Mouse (Mus musculus) MEL (cell line): ENCODE data around the gene Thsd4. TPM values are rescaled to one million over a fixed set of nuclear protein-coding genes. Genes with fewer than 3 reads are reported as not detected.

ENCODE experiments used
- DNase-seq: peaks from one replicate; pipeline ENCODE4 v3.0.0; 2011; ENCODE audit warnings: low read depth, low spot score
- H3K27ac ChIP-seq: 2 replicates; pipeline ENCODE4 v1.5.1; 2012; ENCODE audit warnings: low read depth, mild to moderate bottlenecking, control low read depth, low read length, moderate library complexity; ENCODE audit not compliant: control insufficient read depth
- H3K27me3 ChIP-seq, 2 experiments: fragments of 150-350 bp in 1 of 2; sonication (generic) in 1 of 2; 2 replicates each; pipeline ENCODE4 v1.6.1; 2012; ENCODE audit warnings: low read length in 2 of 2, mild to moderate bottlenecking in 2 of 2, improper control_type of control experiment in 1 of 2, moderate library complexity in 1 of 2; ENCODE audit not compliant: insufficient read depth in 2 of 2, control insufficient read depth in 1 of 2
- H3K36me3 ChIP-seq, 2 experiments: 2 replicates each; pipeline ENCODE4 v1.6.1; 2012 to 2014; ENCODE audit warnings: low read length in 2 of 2, improper control_type of control experiment in 1 of 2, inconsistent platforms in 1 of 2, mild to moderate bottlenecking in 1 of 2; ENCODE audit not compliant: insufficient read depth in 2 of 2, control insufficient read depth in 1 of 2
- H3K4me1 ChIP-seq, 2 experiments: fragments of 150-350 bp in 1 of 2; sonication (generic) in 1 of 2; 2 replicates each; pipeline ENCODE4 v1.6.1; 2012; ENCODE audit warnings: low read length in 2 of 2, improper control_type of control experiment in 1 of 2, mild to moderate bottlenecking in 1 of 2; ENCODE audit not compliant: insufficient read depth in 2 of 2, control insufficient read depth in 1 of 2
- H3K4me3 ChIP-seq, 2 experiments: fragments of 150-350 bp in 1 of 2; sonication (generic) in 1 of 2; 2 replicates each; pipeline ENCODE4 v1.5.1; 2012; ENCODE audit warnings: low read depth in 2 of 2, low read length in 2 of 2, mild to moderate bottlenecking in 2 of 2, moderate library complexity in 2 of 2, control low read depth in 1 of 2, improper control_type of control experiment in 1 of 2; ENCODE audit not compliant: control insufficient read depth in 1 of 2, insufficient read depth in 1 of 2
- H3K79me2 ChIP-seq: 2 replicates; pipeline ENCODE4 v1.6.1; 2012; ENCODE audit warnings: mild to moderate bottlenecking, low read length, moderate library complexity; ENCODE audit not compliant: control insufficient read depth, poor library complexity, insufficient read depth
- H3K9ac ChIP-seq: 2 replicates; pipeline ENCODE4 v1.6.1; 2012; ENCODE audit warnings: low read depth, mild to moderate bottlenecking, control low read depth, low read length, moderate library complexity; ENCODE audit not compliant: control insufficient read depth, poor library complexity, severe bottlenecking
- H3K9me3 ChIP-seq: fragments of 150-350 bp; sonication (generic); replicated peaks from 2 replicates; pipeline ENCODE4 v1.6.1; 2012; ENCODE audit warnings: mild to moderate bottlenecking, low read length, improper control_type of control experiment, moderate library complexity; ENCODE audit not compliant: insufficient read depth
- BHLHE40 ChIP-seq: IDR thresholded peaks from 2 replicates; pipeline ENCODE4 v1.6.1; 2012; ENCODE audit warnings: low read depth, mild to moderate bottlenecking, inconsistent platforms, low read length, improper control_type of control experiment, borderline replicate concordance
- CHD1 ChIP-seq: IDR thresholded peaks from 2 replicates; pipeline ENCODE4 v1.6.1; 2012; ENCODE audit warnings: low read depth, mild to moderate bottlenecking, inconsistent platforms, low read length, improper control_type of control experiment
- E2F4 ChIP-seq: IDR thresholded peaks from 2 replicates; pipeline ENCODE4 v1.6.1; 2011; ENCODE audit warnings: low read depth, low read length, improper control_type of control experiment, borderline replicate concordance
- EP300 ChIP-seq, 2 experiments: IDR thresholded peaks; 2 replicates each; pipeline ENCODE4 v1.6.1; 2011; ENCODE audit warnings: improper control_type of control experiment in 2 of 2, low read length in 2 of 2, low read depth in 1 of 2, mild to moderate bottlenecking in 1 of 2
- ETS1 ChIP-seq: IDR thresholded peaks from 2 replicates; pipeline ENCODE4 v1.6.1; 2012; ENCODE audit warnings: low read depth, mild to moderate bottlenecking, inconsistent platforms, low read length, improper control_type of control experiment, moderate library complexity
- GABPA ChIP-seq: IDR thresholded peaks from 2 replicates; pipeline ENCODE4 v1.6.1; 2012; ENCODE audit warnings: low read depth, mild to moderate bottlenecking, inconsistent platforms, low read length, improper control_type of control experiment, moderate library complexity
- GATA1 ChIP-seq: IDR thresholded peaks from 2 replicates; pipeline ENCODE4 v1.6.1; 2011; ENCODE audit warnings: low read depth, low read length, improper control_type of control experiment
- HCFC1 ChIP-seq: IDR thresholded peaks from 2 replicates; pipeline ENCODE4 v1.6.1; 2012; ENCODE audit warnings: low read depth, mild to moderate bottlenecking, inconsistent platforms, low read length, improper control_type of control experiment, moderate library complexity
- JUND ChIP-seq: IDR thresholded peaks from 2 replicates; pipeline ENCODE4 v1.6.1; 2011; ENCODE audit warnings: low read depth, mild to moderate bottlenecking, improper control_type of control experiment, low read length
- KAT2A ChIP-seq: conservative IDR thresholded peaks from 2 replicates; pipeline ENCODE4 v1.6.1; 2012; ENCODE audit warnings: low read depth, low read length, improper control_type of control experiment, inconsistent platforms
- MAFK ChIP-seq: IDR thresholded peaks from 2 replicates; pipeline ENCODE4 v1.6.1; 2011; ENCODE audit warnings: low read depth, mild to moderate bottlenecking, low read length, improper control_type of control experiment, borderline replicate concordance
- MAX ChIP-seq: IDR thresholded peaks from 2 replicates; pipeline ENCODE4 v1.6.1; 2011; ENCODE audit warnings: low read length, improper control_type of control experiment
- MAZ ChIP-seq: IDR thresholded peaks from 2 replicates; pipeline ENCODE4 v1.6.1; 2012; ENCODE audit warnings: low read depth, mild to moderate bottlenecking, inconsistent platforms, low read length, improper control_type of control experiment
- MEF2A ChIP-seq: IDR thresholded peaks from 2 replicates; pipeline ENCODE4 v1.6.1; 2014; ENCODE audit warnings: low read depth, mild to moderate bottlenecking, inconsistent platforms, low read length, improper control_type of control experiment; ENCODE audit not compliant: poor library complexity, insufficient replicate concordance, severe bottlenecking; ENCODE audit errors: extremely low read depth
- NELFE ChIP-seq: IDR thresholded peaks from 2 replicates; pipeline ENCODE4 v1.6.1; 2011; ENCODE audit warnings: low read depth, low read length, improper control_type of control experiment
- POLR2AphosphoS2 ChIP-seq: IDR thresholded peaks from 2 replicates; pipeline ENCODE4 v1.6.1; 2011; ENCODE audit warnings: low read length, improper control_type of control experiment
- RCOR1 ChIP-seq: IDR thresholded peaks from 2 replicates; pipeline ENCODE4 v1.6.1; 2012; ENCODE audit warnings: low read depth, mild to moderate bottlenecking, inconsistent platforms, low read length, improper control_type of control experiment
- SIN3A ChIP-seq: IDR thresholded peaks from 2 replicates; pipeline ENCODE4 v1.6.1; 2012; ENCODE audit warnings: low read length, improper control_type of control experiment, inconsistent platforms
- UBTF ChIP-seq: IDR thresholded peaks from 2 replicates; pipeline ENCODE4 v1.6.1; 2012; ENCODE audit warnings: low read depth, mild to moderate bottlenecking, inconsistent platforms, low read length, improper control_type of control experiment, moderate library complexity, borderline replicate concordance; ENCODE audit not compliant: insufficient read depth
- USF1 ChIP-seq: IDR thresholded peaks from 2 replicates; pipeline ENCODE4 v1.6.1; 2014; ENCODE audit warnings: low read depth, mild to moderate bottlenecking, inconsistent platforms, low read length, improper control_type of control experiment, moderate library complexity
- USF2 ChIP-seq, 2 experiments: IDR thresholded peaks; 2 replicates each; pipeline ENCODE4 v1.6.1; 2011 to 2012; ENCODE audit warnings: improper control_type of control experiment in 2 of 2, low read length in 2 of 2, borderline replicate concordance in 1 of 2, inconsistent platforms in 1 of 2, low read depth in 1 of 2, mild to moderate bottlenecking in 1 of 2; ENCODE audit not compliant: insufficient read depth in 1 of 2
- ZMIZ1 ChIP-seq: IDR thresholded peaks from 2 replicates; pipeline ENCODE4 v1.6.1; 2012; ENCODE audit warnings: low read depth, mild to moderate bottlenecking, inconsistent platforms, low read length, improper control_type of control experiment, moderate library complexity
- ZNF384 ChIP-seq: IDR thresholded peaks from 2 replicates; pipeline ENCODE4 v1.6.1; 2012; ENCODE audit warnings: low read depth, mild to moderate bottlenecking, inconsistent platforms, low read length, improper control_type of control experiment
- polyA plus RNA-seq, 2 experiments: library from polyadenylated mRNA; stranded (reverse) in 1 of 2; unstranded in 1 of 2; fragments of >175 nt in 1 of 2; fragments of >200 nt in 1 of 2; gene quantifications; 2 replicates each; pipeline versions ENCODE4 v1.2.1 to v1.2.4; 2012; ENCODE audit warnings: low replicate concordance in 2 of 2, low read depth in 1 of 2; ENCODE audit not compliant: insufficient read length in 2 of 2, insufficient read depth in 1 of 2, missing spikeins in 1 of 2
- total RNA-seq: library from RNA; depleted of rRNA; stranded (reverse); fragments of 300-350 nt; gene quantifications from 2 replicates; pipeline ENCODE4 v1.2.3, GENCODE M21; 2012

The Thsd4 gene
- total and polyA plus RNA-seq, 3 experiments: 0.08 TPM; not detected in 1

DNA sequence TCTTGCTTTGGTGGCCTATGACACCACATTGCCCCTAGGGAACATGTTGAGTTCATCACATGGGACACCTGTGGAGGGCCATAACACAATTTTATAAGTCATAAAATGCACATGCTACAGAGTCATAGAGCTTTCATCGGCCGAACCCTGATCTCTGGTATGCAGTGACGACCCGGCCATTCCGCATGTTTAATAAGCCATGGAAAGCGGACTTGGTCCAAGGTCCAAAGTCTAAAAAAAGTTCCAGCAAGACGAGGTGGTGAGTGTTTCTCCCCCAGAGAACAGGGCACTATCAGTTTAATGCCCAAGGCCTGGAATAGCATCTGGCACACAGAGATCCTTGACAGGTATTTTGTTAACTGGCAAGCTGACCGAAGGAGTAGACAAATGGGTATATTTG, 204.6 kb downstream of the Thsd4 start:
- no peak for DNase-seq
- no peak overlapping the region for H3K9ac ChIP-seq
- no peaks in the 10 kb centered on the region for H3K9me3 ChIP-seq
- H3K27me3 ChIP-seq: no peaks in the 10 kb centered on the region
- H3K36me3 ChIP-seq: no peaks in the 10 kb centered on the region
- H3K27ac ChIP-seq: no peak overlapping the region
- H3K4me3 ChIP-seq: no peak overlapping the region
- no peaks in the 10 kb centered on the region for H3K4me1 ChIP-seq
- TF ChIP-seq GATA1 (no peak), RCOR1 (no peak), HCFC1 (no peak), EP300 (IDR thresholded peaks at IDR 0.05; ENCODE audit: low read depth in 1 of 2, low read length in 2 of 2) (no peak), E2F4 (no peak), ZMIZ1 (no peak), JUND (no peak), CHD1 (no peak), MAX (no peak), MAZ (no peak), POLR2AphosphoS2 (no peak), ZNF384 (no peak), SIN3A (no peak), GABPA (no peak)
- H3K79me2 ChIP-seq: no peaks in the 10 kb centered on the region

DNA sequence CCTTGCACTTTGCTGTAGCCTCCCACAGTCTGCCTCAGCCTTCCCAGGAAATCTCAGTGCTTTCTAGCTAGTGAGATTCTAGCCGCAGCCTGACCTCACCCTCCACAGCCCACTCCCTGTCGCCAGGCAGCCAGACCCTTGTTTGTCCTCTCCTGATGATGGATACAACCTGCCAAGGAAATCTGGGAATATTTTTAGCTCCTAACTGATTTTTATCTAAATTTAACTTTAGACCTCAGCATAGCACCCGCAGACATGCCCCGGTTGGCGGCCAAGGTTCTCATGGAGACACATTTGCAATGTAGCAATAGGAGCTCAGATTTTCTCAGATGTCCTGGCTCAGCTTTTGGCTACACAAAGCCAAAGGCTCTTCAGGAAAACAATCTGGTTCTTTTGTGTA, 205.3 kb downstream of the Thsd4 start:
- H3K9me3 ChIP-seq: no peaks in the 10 kb centered on the region
- no peaks in the 10 kb centered on the region for H3K36me3 ChIP-seq
- no peak overlapping the region for H3K27ac ChIP-seq
- no peak for DNase-seq
- no peaks in the 10 kb centered on the region for H3K79me2 ChIP-seq
- H3K9ac ChIP-seq: no peak overlapping the region
- TF ChIP-seq GABPA (no peak), KAT2A (no peak), CHD1 (no peak), UBTF (no peak), ZNF384 (no peak), E2F4 (no peak), USF2 (IDR thresholded peaks at IDR 0.05; ENCODE audit: borderline replicate concordance in 1 of 2, insufficient read depth in 1 of 2, low read depth in 1 of 2, low read length in 2 of 2) (no peak), USF1 (no peak), NELFE (no peak), BHLHE40 (no peak), MAZ (no peak), MAFK (no peak), ETS1 (no peak), MEF2A (no peak)
- no peaks in the 10 kb centered on the region for H3K4me1 ChIP-seq
- H3K4me3 ChIP-seq: no peak overlapping the region
- no peaks in the 10 kb centered on the region for H3K27me3 ChIP-seq
